Mouse (Mus musculus) hematopoietic stem cell, adult 5-6 weeks (primary cell): ENCODE results near the gene Ogfod1. TPM values are rescaled to one million over a fixed set of nuclear protein-coding genes. Genes with fewer than 3 reads are reported as not detected.

ENCODE experiments used
- ATAC-seq, 2 experiments: fragments of 125-278 bp in 1 of 2; replicated peaks in 1 of 2; 2 replicates each; pipeline ENCODE4 v1.8.0; 2016 to 2017; ENCODE audit warnings: inconsistent platforms in 2 of 2, mild to moderate bottlenecking in 2 of 2, moderate number of reproducible peaks in 2 of 2, low read depth in 1 of 2, moderate TSS enrichment in 1 of 2; ENCODE audit not compliant: low FRiP score in 2 of 2, poor library complexity in 2 of 2, severe bottlenecking in 2 of 2, insufficient read depth in 1 of 2, low TSS enrichment in 1 of 2
- total RNA-seq: library from RNA; stranded (forward); fragments of 172-1452, 232-1000 nt; gene quantifications from 2 replicates; pipeline ENCODE4 v1.2.3, GENCODE M21; 2017

Gene Ogfod1
- total RNA-seq, 1 experiment from 2014 or later, result 15.6 TPM

DNA sequence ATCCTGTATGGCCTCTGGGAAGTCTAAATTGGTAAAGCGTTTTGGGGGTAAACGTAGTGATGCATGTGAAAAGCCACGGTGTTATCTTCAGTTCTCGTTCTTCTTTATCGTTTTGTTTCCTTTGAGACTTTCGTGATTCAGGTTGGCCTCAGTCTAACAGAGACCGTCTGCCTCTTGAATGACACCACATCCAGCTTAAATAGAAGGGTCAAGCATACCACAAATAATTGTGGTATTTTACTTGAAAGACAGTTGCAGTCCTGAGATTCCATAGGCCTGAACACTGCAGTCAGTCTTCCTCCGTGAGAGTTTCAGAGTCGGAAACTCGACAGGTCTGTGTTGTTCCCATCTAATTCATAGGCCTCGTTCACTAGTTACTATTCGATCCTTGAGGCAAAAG is 15.7 kb downstream of the Ogfod1 start:
- ATAC-seq, result no peak

DNA sequence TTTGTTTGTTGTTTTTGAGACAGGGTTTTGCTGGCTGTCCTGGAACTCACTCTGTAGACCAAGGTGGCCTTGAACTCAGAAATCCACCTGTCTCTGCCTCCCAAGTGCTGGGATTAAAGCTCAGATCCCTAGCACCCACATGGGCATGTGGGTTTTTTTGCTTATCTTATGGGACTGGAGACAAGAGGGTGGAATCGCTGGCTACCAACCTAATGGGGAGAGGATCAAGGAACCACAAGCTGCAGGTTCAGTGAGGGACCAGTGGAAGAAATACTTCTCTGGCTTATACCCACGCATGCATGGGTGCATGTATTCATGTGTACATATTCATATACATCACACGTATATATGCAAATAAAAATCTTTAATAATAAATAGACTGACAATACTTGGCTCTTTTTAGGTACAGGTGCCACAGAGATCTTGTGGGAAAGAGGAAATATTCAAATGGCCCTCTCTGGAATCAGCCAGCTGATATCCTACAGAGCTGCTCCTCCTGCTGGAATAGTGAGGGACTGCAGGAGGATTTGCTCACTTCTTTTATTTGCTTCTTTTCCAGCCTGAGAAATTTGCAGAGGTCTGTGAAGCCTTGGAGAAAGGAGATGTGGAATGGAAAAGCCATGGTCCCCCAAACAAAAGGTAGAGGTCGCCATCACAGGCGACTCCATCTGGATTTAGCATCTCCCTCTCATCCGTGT is 20.3 kb downstream of the Ogfod1 start:
- peak in 1 of 2 experiments; percentile 68; a peak in 1 of 4 replicates for ATAC-seq

DNA sequence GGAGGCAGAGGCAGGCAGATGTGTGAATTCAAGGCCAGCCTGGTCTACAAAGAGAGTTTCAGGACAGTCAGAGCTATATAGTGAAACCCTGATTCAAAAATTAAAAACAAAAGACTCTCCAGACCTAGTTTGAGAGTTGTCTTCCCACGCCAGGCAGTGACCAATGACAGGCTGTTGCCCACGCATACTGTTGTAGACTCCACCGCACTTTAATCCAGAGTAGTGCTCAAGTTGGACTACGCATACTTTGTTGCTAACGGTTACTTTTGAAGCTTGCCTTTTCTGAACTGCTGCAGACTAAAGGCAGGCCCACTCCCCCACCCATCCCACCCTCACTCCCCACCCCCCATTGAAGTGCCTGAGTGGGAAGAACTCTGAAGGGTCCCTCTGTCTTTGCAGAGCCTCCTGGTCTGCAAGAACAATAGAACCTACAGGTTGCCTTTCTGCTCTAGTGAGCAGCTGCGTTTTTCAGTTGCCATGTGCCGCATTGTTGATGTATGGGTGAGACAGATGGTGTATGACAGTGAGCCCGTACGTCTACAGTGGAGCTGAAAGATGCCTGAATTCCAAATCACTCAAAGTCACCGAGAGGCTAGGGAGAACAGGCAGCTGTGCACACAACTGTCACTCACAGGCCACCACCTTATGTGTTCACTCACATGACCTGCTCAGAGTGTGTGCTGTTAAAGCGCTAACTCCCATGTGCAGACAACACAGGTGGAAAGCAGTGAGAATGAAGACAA is 29.3 kb downstream of the Ogfod1 start:
- no peak for ATAC-seq

GRCm38 (mm10) chr8:94068793-94069192 is 31.8 kb downstream of the Ogfod1 start:
- no peak for ATAC-seq

DNA sequence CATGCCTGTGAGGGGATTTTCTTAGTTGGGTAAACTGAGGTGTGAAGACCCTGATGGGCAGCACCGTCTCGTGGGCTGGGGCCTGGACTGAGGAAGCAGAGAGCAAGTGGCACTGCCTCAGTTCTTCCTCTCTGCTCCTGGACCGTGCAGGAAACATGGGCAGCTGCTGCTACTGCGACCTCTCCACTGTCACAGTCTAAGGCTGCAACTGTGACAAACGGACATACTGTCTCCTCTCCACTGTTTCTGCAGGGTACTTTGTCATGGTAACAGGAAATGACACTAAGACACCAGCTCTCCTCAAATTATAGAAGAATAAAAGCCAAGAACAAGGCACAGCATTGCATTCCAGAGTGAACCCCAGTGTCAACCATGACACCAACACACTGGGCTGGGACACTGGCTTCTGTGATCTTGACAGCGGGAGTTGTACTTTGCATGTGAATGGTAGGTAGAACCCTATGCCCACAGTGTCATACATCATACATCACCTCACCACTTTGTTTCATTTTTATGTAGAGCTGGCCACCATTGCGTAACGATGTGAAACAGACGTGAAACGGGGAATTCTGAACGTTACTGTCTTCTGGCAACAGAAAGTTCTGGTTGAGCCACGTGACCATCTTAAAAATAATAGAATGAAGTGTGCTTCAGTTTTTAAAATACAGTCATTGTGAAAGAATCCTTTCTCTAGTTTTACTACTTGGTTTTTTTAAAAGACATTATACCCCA is 39.6 kb downstream of the Ogfod1 start:
- no peak for ATAC-seq

DNA sequence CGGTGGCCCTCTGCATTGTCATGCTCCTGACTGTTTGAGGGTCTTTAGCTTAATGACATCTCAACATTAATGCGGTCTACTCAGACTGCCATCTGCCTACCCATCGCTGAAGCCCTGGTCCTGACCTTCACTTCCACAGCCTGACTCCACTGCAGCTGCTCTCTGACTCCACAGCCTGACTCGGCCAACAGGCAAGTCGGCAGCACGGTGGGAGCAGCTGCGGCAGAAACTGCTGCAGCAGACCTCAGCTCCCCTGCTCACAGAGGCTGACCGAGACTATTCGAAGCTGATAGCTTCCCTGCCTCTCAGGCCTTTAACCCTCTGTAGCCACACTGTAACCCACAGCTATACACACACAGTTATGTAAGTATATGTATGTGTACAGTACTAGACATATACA is 51.0 kb downstream of the Ogfod1 start:
- no peak for ATAC-seq

DNA sequence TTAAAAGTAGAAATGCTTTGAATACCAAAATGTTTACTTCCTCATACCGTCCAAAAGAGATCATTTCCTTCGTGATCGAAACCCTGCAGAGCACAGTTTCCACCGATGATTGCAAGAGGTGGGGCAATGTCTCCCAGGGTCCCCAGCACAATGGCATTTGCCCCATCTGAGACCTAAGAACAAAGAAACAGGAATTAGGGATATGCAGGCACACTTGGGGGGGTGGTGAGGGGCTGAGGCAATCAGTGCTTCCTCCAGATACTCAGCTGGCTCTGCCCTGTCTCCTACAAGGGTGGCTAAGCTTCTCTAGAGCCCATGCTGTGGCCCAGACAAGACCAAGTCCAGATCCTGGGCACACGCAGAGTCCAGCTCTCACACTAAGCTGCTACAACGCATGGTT is 52.7 kb downstream of the Ogfod1 start:
- no peak; a peak in 1 of 4 replicates for ATAC-seq

DNA sequence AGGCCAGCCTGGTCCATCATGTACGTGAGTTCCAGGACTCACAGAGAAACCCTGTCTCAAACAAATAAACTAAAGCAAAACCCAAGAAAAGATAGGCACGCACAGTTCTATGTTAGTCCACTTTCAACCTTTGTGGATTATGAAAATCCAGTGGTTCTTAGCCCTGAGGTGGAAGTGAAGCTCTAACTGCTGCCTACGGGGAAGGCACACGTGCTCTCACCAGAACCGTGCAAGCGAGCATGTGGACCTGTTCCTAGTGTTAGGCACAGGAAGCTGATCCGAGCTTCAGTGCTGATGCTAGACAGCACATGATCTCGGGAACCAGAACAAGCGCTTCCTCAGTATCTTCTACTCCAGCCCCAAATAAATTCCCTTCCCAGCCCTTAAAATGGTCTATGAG is 55.9 kb downstream of the Ogfod1 start:
- no peak for ATAC-seq

DNA sequence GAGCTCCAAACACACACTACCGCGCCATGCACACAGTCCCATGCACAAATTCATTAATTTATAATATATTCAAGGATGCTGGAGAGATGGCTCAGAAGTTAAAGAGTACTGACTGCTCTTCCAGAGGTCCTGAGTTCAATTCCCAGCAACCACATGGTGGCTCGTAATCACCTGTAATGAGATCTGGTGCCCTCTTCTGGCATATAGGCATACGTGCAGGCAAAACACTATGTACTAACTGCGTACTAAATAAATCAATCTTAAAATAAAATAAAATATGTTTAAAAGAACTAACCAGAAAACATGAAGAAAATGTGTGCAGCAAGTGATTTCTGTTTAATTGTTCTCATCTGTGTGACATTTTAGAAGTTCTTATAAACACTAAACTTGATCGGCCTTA is 57.3 kb downstream of the Ogfod1 start:
- no peak for ATAC-seq

DNA sequence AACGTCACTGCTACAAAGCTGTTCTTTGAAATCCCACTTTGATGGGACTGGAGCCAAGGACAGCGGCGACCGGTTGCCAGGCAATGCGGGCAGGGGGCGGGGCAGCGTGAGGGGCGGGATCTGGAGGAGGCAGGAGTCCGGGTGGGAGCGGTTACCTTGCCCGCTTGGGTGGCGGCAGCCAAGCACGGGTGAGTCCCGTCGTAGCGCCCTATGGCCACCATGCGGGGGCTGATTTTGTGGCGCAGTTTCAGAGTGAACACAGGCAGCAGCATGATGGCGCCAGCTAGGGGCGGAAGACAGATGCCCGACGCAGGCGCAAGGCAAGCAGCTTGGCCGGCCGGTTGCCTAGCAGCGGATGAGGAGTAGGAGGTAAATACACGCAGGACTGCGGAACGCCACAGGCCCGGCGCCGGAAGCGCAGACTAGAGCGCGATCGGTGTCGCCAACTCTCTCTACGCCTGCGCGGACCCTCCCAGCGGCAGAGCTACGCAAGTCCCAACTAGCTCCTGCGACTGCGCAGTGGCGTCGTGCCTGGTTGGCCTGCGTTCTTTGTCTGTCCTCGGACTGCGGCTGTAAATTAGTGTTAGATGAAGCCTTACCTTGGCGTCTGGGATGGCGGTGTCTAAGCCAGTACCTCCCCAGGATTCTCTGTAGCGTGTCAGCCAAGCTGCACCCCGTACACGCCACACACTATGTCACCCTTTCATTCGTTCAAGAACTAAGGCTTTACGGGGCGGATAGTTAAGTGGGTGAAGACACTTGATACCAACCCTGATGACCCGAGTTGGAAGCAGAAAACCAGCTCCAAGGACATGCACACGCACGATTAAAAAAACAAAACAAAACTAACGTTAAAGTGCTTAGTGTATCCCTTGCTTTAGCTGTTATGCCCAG is 61.3 kb downstream of the Ogfod1 start, which contains the start of gene Bbs2:
Gene Bbs2 (minus strand): TSS at position 848 of the 894 bp plus-strand sequence.
- ATAC-seq, result peak; percentile 97 to 99

DNA sequence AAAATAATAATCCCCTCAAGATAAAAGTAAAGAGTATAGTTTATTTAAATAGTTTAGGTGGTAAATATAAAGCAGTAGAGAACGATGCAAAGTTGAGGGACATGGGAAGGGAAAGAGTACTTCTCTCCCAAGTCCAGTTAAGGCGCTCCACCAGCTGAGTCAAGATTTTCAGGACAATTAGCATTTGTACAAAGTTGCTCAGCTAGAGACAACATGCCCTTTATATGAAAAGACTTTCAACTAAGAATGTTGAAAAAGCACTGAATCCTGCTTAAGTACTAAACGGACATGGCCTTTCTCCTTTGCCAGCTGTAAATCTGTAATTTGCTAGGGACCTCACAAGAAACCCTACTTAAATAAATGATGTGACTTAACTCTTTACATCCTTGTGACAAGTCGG is 62.0 kb downstream of the Ogfod1 start:
- ATAC-seq, result no peak

- no peak for ATAC-seq
Measured at GRCm38 (mm10) chr8:94104146-94104545, 67.1 kb downstream of the Ogfod1 start.

- ATAC-seq, result no peak
Measured at GRCm38 (mm10) chr8:94107871-94108270, 70.9 kb downstream of the Ogfod1 start.

DNA sequence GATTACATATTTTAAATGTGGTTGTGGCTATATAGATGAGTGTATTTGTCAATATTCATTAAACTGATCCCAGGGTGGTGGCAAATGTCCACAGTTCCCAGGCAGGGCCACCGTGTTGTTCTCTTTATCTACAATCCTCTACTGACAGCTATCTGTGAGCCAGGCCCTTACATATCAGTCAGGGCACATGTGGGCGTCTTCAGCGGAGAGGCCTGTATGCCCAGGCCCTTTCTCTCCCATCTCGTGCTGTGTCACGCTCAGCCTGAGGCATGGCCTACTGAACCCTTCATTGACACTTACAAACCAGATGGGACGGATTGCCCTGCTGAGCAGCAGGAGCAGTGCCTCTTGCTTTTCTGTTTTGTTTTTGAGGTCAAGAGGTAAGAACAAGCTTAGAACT is 72.4 kb downstream of the Ogfod1 start:
- ATAC-seq, result no peak

DNA sequence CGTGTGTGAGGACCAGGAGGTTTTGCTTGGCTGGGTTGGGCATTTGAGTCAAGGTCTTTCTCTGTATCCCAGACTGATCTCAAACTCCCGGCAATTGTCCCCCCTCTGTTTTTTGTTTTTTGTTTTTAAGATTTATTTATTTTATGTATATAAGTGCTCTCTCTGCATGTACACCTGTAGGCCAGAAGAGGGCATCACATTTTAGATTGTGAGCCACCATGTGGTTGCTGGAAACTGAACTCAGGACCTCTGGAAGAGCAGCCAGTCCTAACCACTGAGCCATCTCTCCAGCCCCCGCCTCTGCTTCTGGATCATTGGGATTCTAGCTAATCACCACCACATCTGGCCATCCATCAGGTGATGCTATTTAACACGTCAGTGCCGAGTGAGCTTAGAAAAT is 72.8 kb downstream of the Ogfod1 start:
- no peak for ATAC-seq

DNA sequence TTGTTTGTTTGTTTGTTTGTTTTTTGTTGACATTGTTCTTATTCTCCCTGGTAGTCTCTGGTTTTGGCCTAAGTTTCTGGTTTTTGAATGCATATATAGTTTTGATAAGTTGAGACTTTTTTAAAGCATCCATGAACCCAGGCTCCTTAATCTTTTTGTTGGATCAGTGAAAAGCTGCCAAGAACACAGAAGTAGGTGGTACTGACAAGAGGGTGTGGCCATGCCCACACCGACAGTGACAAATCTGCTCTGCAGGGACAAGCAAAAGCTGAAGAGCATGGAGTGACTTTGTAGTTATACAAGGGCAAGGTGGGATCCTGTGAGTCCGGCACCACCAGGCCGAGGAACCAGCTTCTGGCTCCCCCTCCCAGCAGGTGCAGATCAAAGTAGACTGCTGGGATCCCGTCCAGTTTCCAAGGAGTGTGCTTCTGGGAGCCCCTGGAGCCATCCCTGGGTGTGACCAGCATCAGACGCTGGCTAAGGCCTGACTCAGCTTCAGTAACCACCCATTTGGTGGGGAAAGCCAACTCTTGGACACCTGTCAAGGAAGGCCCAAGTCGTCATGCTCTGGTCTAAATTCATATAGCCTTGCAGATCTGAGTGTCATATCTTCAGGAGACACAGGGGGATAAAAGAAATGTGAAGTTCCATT is 73.7 kb downstream of the Ogfod1 start:
- no peak for ATAC-seq

DNA sequence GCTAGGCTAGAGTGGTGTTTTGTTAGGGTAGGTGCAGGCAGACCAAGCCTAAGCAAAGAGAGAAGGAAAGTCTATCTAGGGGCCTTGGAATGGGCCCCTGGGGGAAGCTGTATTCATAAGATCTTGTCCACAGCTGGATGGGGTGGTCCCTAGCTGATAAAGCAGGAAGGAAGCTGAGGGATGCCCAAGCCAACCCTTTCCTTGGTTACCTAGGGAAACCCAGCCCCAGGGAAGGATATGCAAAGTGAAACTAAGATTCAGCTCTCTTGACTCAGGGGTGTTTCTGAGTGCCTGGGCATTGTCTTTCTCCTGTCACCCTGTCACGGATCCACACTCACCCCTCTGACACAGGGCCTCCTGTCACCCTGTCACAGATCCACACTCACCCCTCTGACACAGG is 76.4 kb downstream of the Ogfod1 start:
- peak; percentile 37 to 61; a peak in 1 of 4 replicates for ATAC-seq
